Mouse (Mus musculus): ENCODE results near the gene Trim62. TPM values are rescaled to one million over a fixed set of nuclear protein-coding genes. Genes with fewer than 3 reads are reported as not detected.

The Trim62 gene
- polyA plus RNA-seq, 1 experiment from 2014 or later, result 8.8 TPM

GRCm38 (mm10) chr4:128897911-128898421 is 14.6 kb downstream of the Trim62 start:
- H3K36me3 ChIP-seq (ENCODE audit: control insufficient read depth, insufficient read depth, low read length), result peaks cover 20% of the 10 kb centered on the region
- no peak overlapping the region for H3K4me2 ChIP-seq (ENCODE audit: low read depth, low read length)

GRCm38 (mm10) chr4:128899332-128899731 is 16.0 kb downstream of the Trim62 start:
- H3K4me2 ChIP-seq (ENCODE audit: low read depth, low read length), result 0 out of 2 replicates have a peak overlapping the region, but pooled peaks have one; percentile 1
- whole genome bisulfite sequencing, result 3% methylated on average over 4 of the region's 6 CpGs

More at GRCm38 (mm10) chr4:128897911-128898421, 14.6 kb downstream of the Trim62 start:
- Histone ChIP-seq H3K27ac (replicated peaks; ENCODE audit: low read depth, low read length) (peak overlapping the region; percentile 91), H3K4me1 (ENCODE audit: control insufficient read depth, insufficient read depth, low read length) (peaks cover 29% of the 10 kb centered on the region), H3K27me3 (replicated peaks; ENCODE audit: control insufficient read depth, insufficient read depth, low read length) (no peaks in the 10 kb centered on the region), H3K9me3 (ENCODE audit: control insufficient read depth, low read length) (no peaks in the 10 kb centered on the region), H3K9ac (ENCODE audit: low read depth, low read length) (no peak overlapping the region), H3K4me3 (ENCODE audit: low read depth, low read length) (no peak overlapping the region)
- DNase-seq (ENCODE audit: low spot score) (peak; percentile 70), ATAC-seq (ENCODE audit: low read depth) (peak; percentile 27)
- WGBS, result 7% methylated on average over 6 of the region's 7 CpGs

GRCm38 (mm10) chr4:128900484-128900883 is 17.1 kb downstream of the Trim62 start:
- Histone ChIP-seq H3K4me1 (ENCODE audit: control insufficient read depth, insufficient read depth, low read length) (peaks cover 50% of the 10 kb centered on the region), H3K4me3 (ENCODE audit: low read depth, low read length) (no peak overlapping the region), H3K4me2 (ENCODE audit: low read depth, low read length) (no peak overlapping the region), H3K27me3 (replicated peaks; ENCODE audit: control insufficient read depth, insufficient read depth, low read length) (no peaks in the 10 kb centered on the region), H3K27ac (replicated peaks; ENCODE audit: low read depth, low read length) (peak overlapping the region; percentile 91; the same call in 1 of the 2 replicates), H3K9ac (ENCODE audit: low read depth, low read length) (no peak overlapping the region), H3K36me3 (ENCODE audit: control insufficient read depth, insufficient read depth, low read length) (peaks cover 27% of the 10 kb centered on the region), H3K9me3 (ENCODE audit: control insufficient read depth, low read length) (no peaks in the 10 kb centered on the region)
- WGBS, result 81% methylated on average over 14 of the region's 14 CpGs
- ATAC-seq (ENCODE audit: low read depth), result no peak
- DNase-seq (ENCODE audit: low spot score), result no peak

More at GRCm38 (mm10) chr4:128899332-128899731, 16.0 kb downstream of the Trim62 start:
- Histone ChIP-seq H3K9me3 (ENCODE audit: control insufficient read depth, low read length) (no peaks in the 10 kb centered on the region), H3K4me3 (ENCODE audit: low read depth, low read length) (no peak overlapping the region), H3K27ac (replicated peaks; ENCODE audit: low read depth, low read length) (peak overlapping the region; percentile 91), H3K9ac (ENCODE audit: low read depth, low read length) (peak overlapping the region; percentile 37), H3K36me3 (ENCODE audit: control insufficient read depth, insufficient read depth, low read length) (peaks cover 27% of the 10 kb centered on the region), H3K4me1 (ENCODE audit: control insufficient read depth, insufficient read depth, low read length) (peaks cover 39% of the 10 kb centered on the region), H3K27me3 (replicated peaks; ENCODE audit: control insufficient read depth, insufficient read depth, low read length) (no peaks in the 10 kb centered on the region)
- DNase-seq (ENCODE audit: low spot score), result peak; percentile 96
- ATAC-seq (ENCODE audit: low read depth), result peak; percentile 91

- peaks cover 50% of the 10 kb centered on the region for H3K4me1 ChIP-seq (ENCODE audit: control insufficient read depth, insufficient read depth, low read length)
- H3K27ac ChIP-seq (replicated peaks; ENCODE audit: low read depth, low read length), result no peak overlapping the region
- H3K4me2 ChIP-seq (ENCODE audit: low read depth, low read length), result no peak overlapping the region
- H3K36me3 ChIP-seq (ENCODE audit: control insufficient read depth, insufficient read depth, low read length), result peaks cover 27% of the 10 kb centered on the region
- ATAC-seq (ENCODE audit: low read depth) (no peak), DNase-seq (ENCODE audit: low spot score) (no peak)
- H3K27me3 ChIP-seq (replicated peaks; ENCODE audit: control insufficient read depth, insufficient read depth, low read length), result no peaks in the 10 kb centered on the region
- H3K4me3 ChIP-seq (ENCODE audit: low read depth, low read length), result no peak overlapping the region
- H3K9me3 ChIP-seq (ENCODE audit: control insufficient read depth, low read length), result no peaks in the 10 kb centered on the region
- H3K9ac ChIP-seq (ENCODE audit: low read depth, low read length), result no peak overlapping the region
- WGBS, result 84% methylated on average over 8 of the region's 8 CpGs
Measured at GRCm38 (mm10) chr4:128902390-128902789, 19.0 kb downstream of the Trim62 start.

GRCm38 (mm10) chr4:128904035-128904800 is 20.8 kb downstream of the Trim62 start:
- Histone ChIP-seq H3K27ac (replicated peaks; ENCODE audit: low read depth, low read length) (peak overlapping the region; percentile 41; the same call in 1 of the 2 replicates), H3K36me3 (ENCODE audit: control insufficient read depth, insufficient read depth, low read length) (peaks cover 30% of the 10 kb centered on the region), H3K4me3 (ENCODE audit: low read depth, low read length) (no peak overlapping the region), H3K4me2 (ENCODE audit: low read depth, low read length) (no peak overlapping the region), H3K9me3 (ENCODE audit: control insufficient read depth, low read length) (no peaks in the 10 kb centered on the region), H3K27me3 (replicated peaks; ENCODE audit: control insufficient read depth, insufficient read depth, low read length) (no peaks in the 10 kb centered on the region), H3K4me1 (ENCODE audit: control insufficient read depth, insufficient read depth, low read length) (peaks cover 34% of the 10 kb centered on the region), H3K9ac (ENCODE audit: low read depth, low read length) (0 out of 2 replicates have a peak overlapping the region, but pooled peaks have one; percentile 23)
- ATAC-seq (ENCODE audit: low read depth) (peak; percentile 24), DNase-seq (ENCODE audit: low spot score) (peak; percentile 68)
- 26% methylated on average over 8 of the region's 8 CpGs for WGBS

- peaks cover 24% of the 10 kb centered on the region for H3K4me1 ChIP-seq (ENCODE audit: control insufficient read depth, insufficient read depth, low read length)
- H3K27ac ChIP-seq (replicated peaks; ENCODE audit: low read depth, low read length), result no peak overlapping the region
- peaks cover 40% of the 10 kb centered on the region for H3K36me3 ChIP-seq (ENCODE audit: control insufficient read depth, insufficient read depth, low read length)
- H3K4me2 ChIP-seq (ENCODE audit: low read depth, low read length), result no peak overlapping the region
- no peaks in the 10 kb centered on the region for H3K27me3 ChIP-seq (replicated peaks; ENCODE audit: control insufficient read depth, insufficient read depth, low read length)
- no peaks in the 10 kb centered on the region for H3K9me3 ChIP-seq (ENCODE audit: control insufficient read depth, low read length)
- H3K9ac ChIP-seq (ENCODE audit: low read depth, low read length), result no peak overlapping the region
- DNase-seq (ENCODE audit: low spot score) (no peak), ATAC-seq (ENCODE audit: low read depth) (no peak)
- 28% methylated on average over 6 of the region's 8 CpGs for WGBS
- H3K4me3 ChIP-seq (ENCODE audit: low read depth, low read length), result no peak overlapping the region
Measured at GRCm38 (mm10) chr4:128905251-128905650, 21.9 kb downstream of the Trim62 start.

- H3K27me3 ChIP-seq (replicated peaks; ENCODE audit: control insufficient read depth, insufficient read depth, low read length), result no peaks in the 10 kb centered on the region
- peak overlapping the region; percentile 46 for H3K27ac ChIP-seq (replicated peaks; ENCODE audit: low read depth, low read length)
- peaks cover 28% of the 10 kb centered on the region for H3K36me3 ChIP-seq (ENCODE audit: control insufficient read depth, insufficient read depth, low read length)
- WGBS, result 25% methylated on average over 8 of the region's 8 CpGs
- ATAC-seq (ENCODE audit: low read depth) (no peak), DNase-seq (ENCODE audit: low spot score) (no peak)
- peaks cover 21% of the 10 kb centered on the region for H3K4me1 ChIP-seq (ENCODE audit: control insufficient read depth, insufficient read depth, low read length)
- H3K4me3 ChIP-seq (ENCODE audit: low read depth, low read length), result no peak overlapping the region
- H3K9ac ChIP-seq (ENCODE audit: low read depth, low read length), result no peak overlapping the region
- no peaks in the 10 kb centered on the region for H3K9me3 ChIP-seq (ENCODE audit: control insufficient read depth, low read length)
- H3K4me2 ChIP-seq (ENCODE audit: low read depth, low read length), result no peak overlapping the region
Measured at GRCm38 (mm10) chr4:128906757-128907156, 23.4 kb downstream of the Trim62 start.

GRCm38 (mm10) chr4:128907238-128907968 is 24.0 kb downstream of the Trim62 start:
- Histone ChIP-seq H3K4me1 (ENCODE audit: control insufficient read depth, insufficient read depth, low read length) (peaks cover 21% of the 10 kb centered on the region), H3K9me3 (ENCODE audit: control insufficient read depth, low read length) (no peaks in the 10 kb centered on the region), H3K27ac (replicated peaks; ENCODE audit: low read depth, low read length) (peak overlapping the region; percentile 46), H3K9ac (ENCODE audit: low read depth, low read length) (no peak overlapping the region), H3K36me3 (ENCODE audit: control insufficient read depth, insufficient read depth, low read length) (peaks cover 25% of the 10 kb centered on the region), H3K4me2 (ENCODE audit: low read depth, low read length) (no peak overlapping the region), H3K4me3 (ENCODE audit: low read depth, low read length) (no peak overlapping the region), H3K27me3 (replicated peaks; ENCODE audit: control insufficient read depth, insufficient read depth, low read length) (no peaks in the 10 kb centered on the region)
- DNase-seq (ENCODE audit: low spot score) (no peak), ATAC-seq (ENCODE audit: low read depth) (0 out of 2 replicates have a peak, but pooled peaks have one; percentile 7)
- 55% methylated on average over 12 of the region's 12 CpGs for WGBS
